Mouse (Mus musculus): ENCODE results near the gene Gcnt2.

Gcnt2 gene

GRCm38 (mm10) chr13:40906528-40906927 is 47.0 kb downstream of the Gcnt2 start:
- 83% methylated on average over 7 of the region's 7 CpGs for WGBS

GRCm38 (mm10) chr13:40907274-40907673 is 47.7 kb downstream of the Gcnt2 start:
- 80% methylated on average over 7 of the region's 7 CpGs for WGBS

DNA sequence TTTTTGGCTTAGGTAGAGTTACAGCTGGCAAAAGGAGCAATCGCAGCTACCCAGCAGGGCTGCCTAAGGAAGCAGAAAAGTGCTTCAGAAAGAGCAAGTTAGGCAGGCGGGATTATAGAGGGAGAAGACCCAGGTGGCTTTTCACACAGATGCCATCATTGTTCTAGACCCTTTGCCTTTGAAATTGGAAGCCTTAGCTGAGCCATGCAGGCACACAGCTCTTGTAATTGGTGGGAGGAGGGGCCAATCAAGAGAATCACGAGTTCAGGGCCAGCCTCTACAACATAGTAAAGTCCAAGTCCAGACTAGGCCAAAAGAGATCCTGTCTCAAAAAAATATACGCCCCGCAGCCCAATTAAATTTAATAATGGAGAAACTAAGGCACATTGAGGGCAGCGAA is 48.5 kb downstream of the Gcnt2 start:
- WGBS: 78% methylated on average over 6 of the region's 6 CpGs

DNA sequence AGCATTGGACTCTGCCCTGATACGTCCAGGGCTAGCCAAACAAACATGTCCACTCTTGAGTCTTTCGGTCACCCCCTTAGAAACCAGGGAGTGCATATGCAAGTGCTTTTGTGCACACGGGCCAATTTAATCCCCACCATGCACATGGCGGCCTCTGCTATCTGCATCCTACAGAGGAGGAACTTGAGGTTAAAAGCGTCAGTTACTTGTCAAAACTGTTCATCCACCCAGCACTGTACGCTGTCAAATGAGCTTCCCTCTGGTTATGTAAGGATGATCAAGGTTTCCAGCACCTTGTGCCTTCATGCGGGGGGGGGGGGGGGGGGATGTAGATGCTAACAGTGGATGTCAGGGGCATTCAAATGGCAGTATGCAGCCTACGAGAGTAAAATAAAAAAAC is 49.5 kb downstream of the Gcnt2 start:
- 86% methylated on average over 8 of the region's 8 CpGs for WGBS

DNA sequence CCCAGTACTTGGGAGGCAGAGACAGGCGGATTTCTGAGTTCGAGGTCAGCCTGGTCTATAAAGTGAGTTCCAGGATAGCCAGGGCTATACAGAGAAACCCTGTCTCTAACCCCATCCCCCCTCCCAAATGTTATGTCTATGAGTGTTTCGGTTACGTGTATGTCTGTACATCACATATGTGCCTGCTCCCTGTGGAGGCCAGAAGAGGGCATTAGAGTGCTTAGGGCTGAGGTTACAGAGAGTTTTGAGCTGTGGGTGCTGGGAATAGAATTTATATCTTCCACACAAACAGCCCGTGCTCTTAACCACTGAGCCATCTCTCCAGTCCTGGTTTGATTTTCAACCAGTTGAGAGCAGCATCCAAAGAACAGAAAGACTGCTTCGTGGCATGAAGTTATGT is 50.5 kb downstream of the Gcnt2 start:
- WGBS: over 99% methylated on average over 6 of the region's 6 CpGs

DNA sequence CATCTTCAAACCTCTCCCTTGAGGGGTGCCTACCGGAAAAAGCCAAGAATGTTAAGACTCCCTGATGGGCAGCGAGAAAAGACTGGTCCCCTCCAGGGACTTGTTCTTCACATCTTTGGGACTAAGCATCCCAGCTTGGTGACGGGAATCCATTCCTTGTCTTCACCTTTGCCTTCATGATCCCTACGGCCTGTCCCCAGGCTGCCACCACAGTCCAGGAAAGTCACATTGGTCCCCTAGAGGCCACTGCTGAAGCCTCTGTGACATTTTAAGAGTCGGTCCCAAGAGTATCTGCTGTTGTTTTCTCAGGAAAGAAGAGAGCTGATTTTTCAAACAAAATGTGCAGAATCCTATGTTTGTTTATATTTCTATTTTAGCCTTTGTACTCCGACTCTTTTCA is 52.4 kb downstream of the Gcnt2 start:
- WGBS: 85% methylated on average over 6 of the region's 6 CpGs

- 93% methylated on average over 14 of the region's 14 CpGs for WGBS
Observed at GRCm38 (mm10) chr13:40913395-40914018, 54.0 kb downstream of the Gcnt2 start.

DNA sequence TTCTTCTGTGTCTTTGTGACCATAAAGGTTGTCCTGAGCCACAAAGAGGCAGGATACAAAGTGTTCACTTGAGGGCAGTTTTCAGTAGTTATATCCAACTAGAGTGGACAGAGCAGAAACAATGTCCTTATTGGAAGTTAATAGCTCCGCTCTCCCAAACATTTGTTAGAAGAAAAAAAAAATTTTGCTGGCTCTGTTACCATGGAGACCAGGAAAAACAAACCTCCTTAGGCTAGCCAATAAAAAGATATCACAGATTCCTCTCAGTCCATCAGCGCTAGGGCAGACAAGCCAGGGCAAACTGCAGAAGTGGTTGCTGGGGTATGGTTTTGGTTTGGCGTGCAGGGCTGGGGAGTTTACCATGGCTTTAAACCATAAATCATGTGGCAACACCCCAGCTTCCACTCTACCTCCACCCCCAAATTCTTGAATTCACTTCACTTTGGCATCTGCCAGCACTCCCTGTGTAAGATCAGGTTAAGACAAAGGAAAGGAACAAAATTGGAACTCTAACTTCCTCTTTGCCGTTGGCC is 54.6 kb downstream of the Gcnt2 start:
- WGBS: 62% methylated on average over 4 of the region's 4 CpGs

- WGBS: 28% methylated on average over 21 of the region's 21 CpGs
Observed at GRCm38 (mm10) chr13:40916321-40917160, 57.0 kb downstream of the Gcnt2 start.

- under 1% methylated on average over 38 of the region's 38 CpGs for WGBS
Observed at GRCm38 (mm10) chr13:40917161-40918091, 57.9 kb downstream of the Gcnt2 start.

DNA sequence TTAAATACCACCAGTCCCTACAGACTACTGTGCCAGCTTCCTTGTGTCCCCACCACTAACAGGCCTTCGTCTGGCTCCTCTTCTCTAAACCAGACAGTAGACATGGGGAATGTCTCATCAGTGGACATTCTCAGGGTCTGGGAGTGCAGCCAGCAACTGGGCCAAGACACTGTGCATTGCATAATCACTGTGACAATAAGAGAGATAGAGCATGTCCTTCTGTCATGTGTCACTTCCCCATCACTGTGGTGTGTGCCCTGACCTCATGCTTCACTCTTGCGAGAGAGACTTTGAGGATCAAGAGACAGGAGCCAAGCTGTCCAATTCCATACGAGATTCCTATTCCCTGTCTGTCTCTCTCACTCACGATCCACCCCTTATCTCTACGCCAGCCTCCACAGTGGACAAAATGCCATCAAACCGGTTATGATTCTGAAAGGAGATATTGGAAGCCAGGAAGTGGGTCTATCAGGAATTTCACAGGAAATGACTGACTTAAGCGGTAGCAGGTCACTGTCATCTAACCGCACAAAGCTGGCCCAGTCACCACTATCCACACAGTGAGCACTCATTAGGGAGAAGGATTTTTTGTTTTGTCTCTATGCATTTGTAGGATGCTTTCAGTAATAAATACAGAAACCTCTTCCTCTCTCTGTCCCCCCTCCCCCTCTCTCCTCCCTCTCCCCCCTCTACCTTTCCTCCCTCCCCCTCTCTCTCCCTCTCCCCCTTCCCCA is 61.9 kb downstream of the Gcnt2 start:
- 61% methylated on average over 8 of the region's 8 CpGs for WGBS

DNA sequence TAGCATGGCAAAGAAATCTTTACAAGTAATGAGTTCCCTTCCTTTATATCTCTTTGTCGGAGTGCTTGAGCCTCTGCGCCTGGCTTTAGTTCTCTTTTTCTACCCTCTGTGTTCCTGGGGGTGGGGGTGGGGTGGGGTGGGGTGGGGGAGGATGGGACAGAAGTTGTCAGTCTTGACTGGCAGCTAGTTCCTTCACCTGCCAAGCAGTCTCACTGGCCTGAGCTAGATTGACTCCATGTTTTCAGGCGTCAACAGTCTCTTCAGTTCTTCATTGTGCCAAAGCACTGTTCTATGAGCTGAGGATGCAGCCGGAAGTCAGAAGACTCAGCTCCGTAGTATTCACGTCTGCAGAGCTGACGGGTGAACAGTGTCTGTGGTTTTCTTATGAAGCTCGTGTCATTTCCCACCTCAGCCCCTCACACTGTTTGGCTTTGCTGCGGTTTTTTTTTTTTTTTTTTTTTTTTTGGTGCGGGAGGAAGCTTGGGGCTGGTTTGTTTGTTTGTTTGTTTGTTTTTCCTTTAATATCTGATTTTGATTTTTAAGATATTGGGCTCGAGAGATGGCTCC is 62.8 kb downstream of the Gcnt2 start:
- 71% methylated on average over 11 of the region's 11 CpGs for WGBS

- WGBS: 65% methylated on average over 4 of the region's 4 CpGs
Observed at GRCm38 (mm10) chr13:40923756-40924315, 64.3 kb downstream of the Gcnt2 start.

GRCm38 (mm10) chr13:40928192-40928898 is 68.8 kb downstream of the Gcnt2 start:
- 29% methylated on average over 9 of the region's 9 CpGs for WGBS

- WGBS: no CpG with 5 or more reads among the region's 2 CpGs
Observed at GRCm38 (mm10) chr13:40931871-40932270, 72.3 kb downstream of the Gcnt2 start.

DNA sequence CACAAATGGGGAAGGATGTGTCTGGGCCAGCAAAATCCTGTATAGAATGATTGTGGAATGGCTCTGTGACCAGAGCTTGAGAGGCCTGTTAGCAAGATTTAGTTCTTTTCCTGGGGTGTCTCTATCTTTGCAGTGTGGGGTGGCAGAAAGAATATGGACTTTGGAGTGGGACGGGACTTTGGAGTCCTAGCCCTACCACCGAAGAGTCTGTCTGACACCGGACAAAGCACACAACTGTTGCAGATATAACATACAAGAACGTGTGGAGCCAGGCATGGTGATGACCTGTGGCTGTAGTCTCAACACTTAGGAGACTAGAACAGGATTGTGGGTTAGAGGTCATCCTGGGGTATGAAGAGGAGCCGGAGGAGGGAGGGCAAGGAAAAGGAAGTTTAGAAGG is 73.0 kb downstream of the Gcnt2 start:
- 89% methylated on average over 5 of the region's 5 CpGs for WGBS

GRCm38 (mm10) chr13:40934341-40934740 is 74.8 kb downstream of the Gcnt2 start:
- WGBS: 84% methylated on average over 3 of the region's 3 CpGs

- WGBS: 80% methylated on average over 5 of the region's 5 CpGs
Observed at GRCm38 (mm10) chr13:40937586-40937985, 78.0 kb downstream of the Gcnt2 start.

DNA sequence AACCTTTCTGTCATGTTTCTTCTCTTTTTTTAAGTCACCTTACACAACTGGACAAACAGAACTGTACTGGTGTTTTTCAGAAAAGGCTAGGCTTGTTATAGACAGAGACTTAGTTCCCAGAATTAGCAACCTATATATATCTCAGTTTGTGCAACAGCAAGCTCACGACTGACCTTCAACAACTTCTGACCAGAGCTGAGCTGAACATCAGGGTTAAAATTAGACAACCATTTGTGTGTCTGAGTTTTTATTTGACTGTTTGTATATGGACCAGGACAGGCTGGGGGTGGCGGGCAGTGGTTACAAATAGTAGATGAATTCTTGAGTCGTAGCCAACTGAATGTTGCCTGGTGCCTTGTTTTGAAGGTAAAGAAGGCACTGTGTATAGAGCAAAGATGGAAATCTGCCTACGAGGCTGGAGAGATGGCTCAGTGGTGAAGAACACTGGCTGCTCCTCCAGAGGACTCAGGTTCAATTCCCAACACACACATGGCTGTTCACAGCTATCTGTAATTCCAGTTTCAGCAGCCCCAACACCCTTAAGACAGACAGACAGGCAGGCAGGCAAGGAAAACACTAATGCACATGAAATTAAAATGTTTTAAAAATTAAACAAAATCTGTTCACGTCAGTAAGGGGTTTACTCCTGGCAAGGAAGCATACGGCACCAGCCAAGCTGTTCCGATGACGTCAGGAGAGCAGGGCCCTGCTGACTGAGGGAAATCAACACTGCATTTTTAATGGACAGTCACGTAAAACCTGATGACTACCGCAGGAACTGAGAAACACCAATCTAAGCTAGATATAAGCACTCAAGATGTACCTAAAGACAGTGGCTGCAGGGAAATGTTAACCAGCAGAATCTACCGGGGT is 79.2 kb downstream of the Gcnt2 start:
- 33% methylated on average over 11 of the region's 11 CpGs for WGBS

Measured in cerebral cortex, adult 2 months (tissue).